Mouse (Mus musculus) intestine, embryonic 14.5 days (tissue): ENCODE data around the gene Aspscr1. TPM values are rescaled to one million over a fixed set of nuclear protein-coding genes. Genes with fewer than 3 reads are reported as not detected.

Experiments
- ATAC-seq: fragments of 200-750 bp; cut with Nextera tagmentation; replicated peaks from 2 replicates; pipeline ENCODE4 v1.8.0; 2017; ENCODE audit warnings: low read depth, moderate number of reproducible peaks, moderate TSS enrichment, moderate library complexity; ENCODE audit not compliant: low FRiP score, low TSS enrichment
- DNase-seq: peaks from one replicate; pipeline ENCODE4 v3.0.0-alpha.2; 2018; ENCODE audit warnings: low spot score
- H3K27ac ChIP-seq: fragments of 300-500 bp; sonication (generic); 2 replicates; pipeline ENCODE4 v1.5.1; 2014; ENCODE audit warnings: low read depth, mild to moderate bottlenecking, control low read depth
- H3K27me3 ChIP-seq: fragments of 300-500 bp; sonication (generic); replicated peaks from 2 replicates; pipeline ENCODE4 v1.6.1; 2014; ENCODE audit warnings: low read length, control low read depth; ENCODE audit not compliant: control insufficient read depth, insufficient read depth
- H3K36me3 ChIP-seq: fragments of 300-500 bp; sonication (generic); 2 replicates; pipeline ENCODE4 v1.6.1; 2014; ENCODE audit warnings: low read length, control low read depth; ENCODE audit not compliant: control insufficient read depth, insufficient read depth
- H3K4me1 ChIP-seq: fragments of 300-500 bp; sonication (generic); replicated peaks from 2 replicates; pipeline ENCODE4 v1.6.1; 2014; ENCODE audit warnings: low read length, control low read depth, mixed read lengths; ENCODE audit not compliant: control insufficient read depth, insufficient read depth
- H3K4me2 ChIP-seq: fragments of 300-500 bp; sonication (generic); 2 replicates; pipeline ENCODE4 v1.6.1; 2014; ENCODE audit warnings: low read length
- H3K4me3 ChIP-seq: fragments of 300-500 bp; sonication (generic); 2 replicates; pipeline ENCODE4 v1.5.1; 2014; ENCODE audit warnings: low read depth, low read length, control low read depth, mixed read lengths
- H3K9ac ChIP-seq: fragments of 300-500 bp; sonication (generic); 2 replicates; pipeline ENCODE4 v1.6.1; 2014; ENCODE audit warnings: mild to moderate bottlenecking, low read length
- H3K9me3 ChIP-seq: fragments of 300-500 bp; sonication (generic); 2 replicates; pipeline ENCODE4 v1.6.1; 2016; ENCODE audit warnings: low read length, control low read depth; ENCODE audit not compliant: control insufficient read depth
- WGBS: fragments of 180-500 bp; shearing (Covaris S2); extraction: QIAGEN DNeasy Blood & Tissue Kit; methylation state at CpG from one replicate; pipeline ENCODE4 v1.1.7; 2014; 5-methylcytosine and 5-hydroxymethylcytosine counted together
- polyA plus RNA-seq: library from polyadenylated mRNA; unstranded; fragments of >200 nt; fragmentation: Nextera tagmentation; extraction: Ambion mirVana; gene quantifications from 2 replicates; pipeline ENCODE4 v1.2.1, GENCODE M21; 2014

Aspscr1 gene
- polyA plus RNA-seq, 1 experiment from 2014 or later = 93.2 TPM

GRCm38 (mm10) chr11:120629341-120629730 is 43.4 kb upstream of the Aspscr1 start:
- ATAC-seq (no peak), DNase-seq (no peak)
- H3K27ac ChIP-seq = peak overlapping the region; percentile 43; the same call in 1 of the 2 replicates
- H3K36me3 ChIP-seq = peaks cover 16% of the 10 kb centered on the region
- H3K4me3 ChIP-seq = no peak overlapping the region
- H3K9ac ChIP-seq = peak overlapping the region; percentile 11; the same call in 1 of the 2 replicates
- H3K27me3 ChIP-seq = no peaks in the 10 kb centered on the region
- peaks cover 26% of the 10 kb centered on the region for H3K4me1 ChIP-seq
- no peaks in the 10 kb centered on the region for H3K9me3 ChIP-seq
- 80% methylated on average over 23 of the region's 23 CpGs for WGBS
- peak overlapping the region; percentile 18; the same call in 1 of the 2 replicates for H3K4me2 ChIP-seq

- ATAC-seq = no peak
- H3K36me3 ChIP-seq = peaks cover 16% of the 10 kb centered on the region
- H3K27me3 ChIP-seq = no peaks in the 10 kb centered on the region
- no peaks in the 10 kb centered on the region for H3K9me3 ChIP-seq
- no peak for DNase-seq
- 44% methylated on average over 7 of the region's 7 CpGs for WGBS
- peak overlapping the region; percentile 18 for H3K4me2 ChIP-seq
- peak overlapping the region; percentile 11; the same call in 1 of the 2 replicates for H3K9ac ChIP-seq
- H3K4me1 ChIP-seq = peaks cover 26% of the 10 kb centered on the region
- H3K27ac ChIP-seq = peak overlapping the region; percentile 43; the same call in 1 of the 2 replicates
- H3K4me3 ChIP-seq = no peak overlapping the region
Observed at GRCm38 (mm10) chr11:120629911-120630310, 42.9 kb upstream of the Aspscr1 start.

- WGBS = 47% methylated on average over 5 of the region's 5 CpGs
- Histone ChIP-seq H3K36me3 (peaks cover 16% of the 10 kb centered on the region), H3K4me1 (peaks cover 22% of the 10 kb centered on the region), H3K4me2 (peak overlapping the region; percentile 18), H3K9ac (no peak overlapping the region), H3K27me3 (no peaks in the 10 kb centered on the region), H3K9me3 (no peaks in the 10 kb centered on the region), H3K27ac (peak overlapping the region; percentile 43; the same call in 1 of the 2 replicates), H3K4me3 (no peak overlapping the region)
- DNase-seq (no peak), ATAC-seq (no peak)
Observed at GRCm38 (mm10) chr11:120630401-120630871, 42.3 kb upstream of the Aspscr1 start.

- Histone ChIP-seq H3K9ac (no peak overlapping the region; the same call in 1 of the 2 replicates), H3K36me3 (peaks cover 16% of the 10 kb centered on the region), H3K4me1 (peaks cover 20% of the 10 kb centered on the region), H3K4me3 (0 out of 2 replicates have a peak overlapping the region, but pooled peaks have one; percentile 83), H3K27me3 (no peaks in the 10 kb centered on the region), H3K4me2 (peak overlapping the region; percentile 81), H3K9me3 (no peaks in the 10 kb centered on the region), H3K27ac (0 out of 2 replicates have a peak overlapping the region, but pooled peaks have one; percentile 3)
- DNase-seq (no peak), ATAC-seq (no peak)
- 33% methylated on average over 7 of the region's 7 CpGs for WGBS
Observed at GRCm38 (mm10) chr11:120630881-120631725, 41.7 kb upstream of the Aspscr1 start.

- H3K27ac ChIP-seq = no peak overlapping the region; the same call in 1 of the 2 replicates
- peak overlapping the region; percentile 83 for H3K4me3 ChIP-seq
- peaks cover 16% of the 10 kb centered on the region for H3K36me3 ChIP-seq
- ATAC-seq = no peak
- peak overlapping the region; percentile 88 for H3K9ac ChIP-seq
- no peaks in the 10 kb centered on the region for H3K9me3 ChIP-seq
- DNase-seq = peak; percentile 56
- H3K4me2 ChIP-seq = peak overlapping the region; percentile 81
- no peaks in the 10 kb centered on the region for H3K27me3 ChIP-seq
- H3K4me1 ChIP-seq = peaks cover 20% of the 10 kb centered on the region
- WGBS = 54% methylated on average over 4 of the region's 4 CpGs
Observed at GRCm38 (mm10) chr11:120631726-120632448, 40.9 kb upstream of the Aspscr1 start.

GRCm38 (mm10) chr11:120632559-120633519 is 39.9 kb upstream of the Aspscr1 start:
- H3K4me1 ChIP-seq = peaks cover 20% of the 10 kb centered on the region
- peak overlapping the region; percentile 84 for H3K27ac ChIP-seq
- peak overlapping the region; percentile 88 for H3K9ac ChIP-seq
- H3K36me3 ChIP-seq = peaks cover 12% of the 10 kb centered on the region
- H3K27me3 ChIP-seq = no peaks in the 10 kb centered on the region
- WGBS = under 1% methylated on average over 106 of the region's 116 CpGs
- DNase-seq (peak; percentile 82), ATAC-seq (peak; percentile 79)
- peak overlapping the region; percentile 83 for H3K4me3 ChIP-seq
- H3K9me3 ChIP-seq = no peaks in the 10 kb centered on the region
- peak overlapping the region; percentile 81 for H3K4me2 ChIP-seq

- peaks cover 9% of the 10 kb centered on the region for H3K36me3 ChIP-seq
- H3K4me1 ChIP-seq = peaks cover 20% of the 10 kb centered on the region
- H3K27me3 ChIP-seq = no peaks in the 10 kb centered on the region
- peak within 1 kb of the TSS; percentile 81 for H3K4me2 ChIP-seq
- no peaks in the 10 kb centered on the region for H3K9me3 ChIP-seq
- H3K27ac ChIP-seq = peak within 1 kb of the TSS; percentile 84
- peak; percentile 88 for ATAC-seq
- peak; percentile 94 for DNase-seq
- WGBS = 11% methylated on average over 58 of the region's 58 CpGs
- H3K4me3 ChIP-seq = peak within 1 kb of the TSS; percentile 83
- peak within 1 kb of the TSS; percentile 88 for H3K9ac ChIP-seq
Observed at GRCm38 (mm10) chr11:120633520-120634343, 39.0 kb upstream of the Aspscr1 start, which contains the start of gene Mafg. Mafg (minus strand) TSS chr11:120633600.
